ENCODE assay signal across 9 mouse cellular contexts in genomic region chr5:24350531-24351250, GRCm38 (mm10). TPM values are rescaled to one million over a fixed set of nuclear protein-coding genes. Genes with fewer than 3 reads are reported as not detected.
DNase-seq lines count a peak whose midpoint lies in the region; ATAC-seq and TF ChIP-seq lines count a peak whose summit lies in the region.
"Had no signal": no experiment of that assay in that cellular context is flagged by ENCODE, and none has a peak within 500 bp of the region (broad histone marks: within the 10 kb centered on the region; RNA-seq: fewer than 3 reads in every experiment).

No protein-coding gene starts in this region.

- TF ChIP-seq POLR2A in kidney, adult 2 months (IDR thresholded peaks at IDR 0.05; ENCODE audit: low read depth, low read length): no peak

- TF ChIP-seq CTCF in kidney, adult 2 months (conservative IDR thresholded peaks at IDR 0.05; ENCODE audit: insufficient read depth, insufficient read length, low read depth, low read length): no peak

- no peak overlapping the region for H3K27ac ChIP-seq in kidney, embryonic 16.5 days (ENCODE audit: low read length)
- H3K27ac ChIP-seq in kidney, adult 2 months (ENCODE audit: insufficient read depth, low read depth, low read length): no peak overlapping the region
- H3K27ac ChIP-seq in hindbrain, embryonic 12.5 days: peak overlapping the region; percentile 98
- peak overlapping the region; percentile 91 for H3K27ac ChIP-seq in midbrain, embryonic 15.5 days

- DNase-seq in kidney, adult 2 months: no peak
- DNase-seq in cerebellum, adult 9-10 months: peak; percentile 66
- no peak for DNase-seq in spleen, postnatal 10 days (ENCODE audit: low spot score in 2 of 2)
- no peak for DNase-seq in right cerebral cortex, postnatal 36 days (ENCODE audit: low spot score in 2 of 2)

- no peaks in the 10 kb centered on the region for H3K36me3 ChIP-seq in kidney, embryonic 16.5 days (ENCODE audit: insufficient read depth, low read length)
- no peaks in the 10 kb centered on the region for H3K36me3 ChIP-seq in kidney, adult 2 months (ENCODE audit: control insufficient read depth, insufficient read depth, low read length)
- no peaks in the 10 kb centered on the region for H3K36me3 ChIP-seq in hindbrain, embryonic 12.5 days
- no peaks in the 10 kb centered on the region for H3K36me3 ChIP-seq in midbrain, embryonic 15.5 days (replicated peaks)

- no peaks in the 10 kb centered on the region for H3K9me3 ChIP-seq in kidney, embryonic 16.5 days (ENCODE audit: low read length)
- H3K9me3 ChIP-seq in hindbrain, embryonic 12.5 days (replicated peaks): no peaks in the 10 kb centered on the region
- H3K9me3 ChIP-seq in midbrain, embryonic 15.5 days: no peaks in the 10 kb centered on the region

- ATAC-seq in kidney, embryonic 16.5 days (ENCODE audit: low FRiP score, low TSS enrichment): no peak
- ATAC-seq in hindbrain, embryonic 12.5 days (ENCODE audit: low FRiP score): no peak; the same call in 1 of the 2 replicates
- no peak; the same call in 1 of the 2 replicates for ATAC-seq in midbrain, embryonic 15.5 days (replicated peaks)
- no peak for ATAC-seq in frontal cortex, adult (ENCODE audit: low TSS enrichment)
- ATAC-seq: Patski had no signal

- H3K9ac ChIP-seq in kidney, embryonic 16.5 days (replicated peaks; ENCODE audit: low read length): peak overlapping the region; percentile 75
- H3K9ac ChIP-seq in hindbrain, embryonic 12.5 days: peak overlapping the region; percentile 79
- H3K9ac ChIP-seq in midbrain, embryonic 15.5 days: peak overlapping the region; percentile 85

- peak overlapping the region; percentile 97 for H3K4me2 ChIP-seq in kidney, embryonic 16.5 days (replicated peaks; ENCODE audit: low read depth, low read length)
- peak overlapping the region; percentile 98 for H3K4me2 ChIP-seq in hindbrain, embryonic 12.5 days (replicated peaks)
- peak overlapping the region; percentile 62 for H3K4me2 ChIP-seq in midbrain, embryonic 15.5 days

- H3K27me3 ChIP-seq in kidney, embryonic 16.5 days (ENCODE audit: insufficient read depth, low read length): peaks cover 21% of the 10 kb centered on the region
- H3K27me3 ChIP-seq in kidney, adult 2 months (replicated peaks; ENCODE audit: control insufficient read depth, insufficient read depth, low read length): no peaks in the 10 kb centered on the region
- peaks cover 28% of the 10 kb centered on the region for H3K27me3 ChIP-seq in hindbrain, embryonic 12.5 days
- no peaks in the 10 kb centered on the region for H3K27me3 ChIP-seq in midbrain, embryonic 15.5 days (replicated peaks)

- H3K4me1 ChIP-seq in kidney, embryonic 16.5 days (ENCODE audit: insufficient read depth, low read length): peaks cover 60% of the 10 kb centered on the region
- peaks cover 4% of the 10 kb centered on the region; the same call in 1 of the 2 replicates for H3K4me1 ChIP-seq in kidney, adult 2 months (ENCODE audit: control insufficient read depth, insufficient read depth, low read length)
- H3K4me1 ChIP-seq in hindbrain, embryonic 12.5 days: peaks cover 66% of the 10 kb centered on the region
- H3K4me1 ChIP-seq in midbrain, embryonic 15.5 days: peaks cover 54% of the 10 kb centered on the region

- WGBS in kidney, embryonic 16.5 days: 38% methylated on average over 15 of the region's 15 CpGs
- 53% methylated on average over 15 of the region's 15 CpGs for WGBS in kidney, adult 2 months
- 36% methylated on average over 13 of the region's 15 CpGs for WGBS in hindbrain, embryonic 12.5 days
- 28% methylated on average over 15 of the region's 15 CpGs for WGBS in midbrain, embryonic 15.5 days

- H3K4me3 ChIP-seq in kidney, embryonic 16.5 days (ENCODE audit: low read length): peak overlapping the region; percentile 69
- H3K4me3 ChIP-seq in kidney, adult 2 months (ENCODE audit: insufficient read depth, low read depth, low read length): no peak overlapping the region; the same call in 1 of the 2 replicates
- peak overlapping the region; percentile 53 for H3K4me3 ChIP-seq in hindbrain, embryonic 12.5 days
- H3K4me3 ChIP-seq in midbrain, embryonic 15.5 days: peak overlapping the region; percentile 78

RNA-seq across cellular contexts. Expression of gene Kcnh2, which starts 0.7 kb away (rescaled TPM):
- polyA plus RNA-seq in kidney, embryonic 16.5 days (2015; fragmentation: Nextera tagmentation; extraction: Ambion mirVana): 5.9 and 6.5 TPM in 2 replicates
- polyA plus RNA-seq in kidney, adult 2 months (2012; rRNA removed): 3.1 and 5.5 TPM in 2 replicates
- 14.6 and 17.4 TPM in 2 replicates for polyA plus RNA-seq in hindbrain, embryonic 12.5 days (2016; fragmentation: Nextera tagmentation; extraction: Ambion mirVana)
- polyA plus RNA-seq in midbrain, embryonic 15.5 days (2015; fragmentation: Nextera tagmentation; extraction: Ambion mirVana): 11.8 and 13.9 TPM in 2 replicates

RNA-seq across cellular contexts. Expression of gene Nos3, which starts 13.9 kb away (rescaled TPM):
- 19.7 and 20.3 TPM in 2 replicates for polyA plus RNA-seq in kidney, embryonic 16.5 days (2015; fragmentation: Nextera tagmentation; extraction: Ambion mirVana)
- 11.4 and 12.4 TPM in 2 replicates for polyA plus RNA-seq in kidney, adult 2 months (2012; rRNA removed)
- polyA plus RNA-seq in hindbrain, embryonic 12.5 days (2016; fragmentation: Nextera tagmentation; extraction: Ambion mirVana): 8.8 and 9.0 TPM in 2 replicates
- polyA plus RNA-seq in midbrain, embryonic 15.5 days (2015; fragmentation: Nextera tagmentation; extraction: Ambion mirVana): 10.9 and 11.9 TPM in 2 replicates

RNA-seq across cellular contexts. Expression of gene Atg9b, which starts 41.3 kb away (rescaled TPM):
- 1.0 and 1.7 TPM in 2 replicates for polyA plus RNA-seq in kidney, embryonic 16.5 days (2015; fragmentation: Nextera tagmentation; extraction: Ambion mirVana)
- polyA plus RNA-seq in kidney, adult 2 months (2012; rRNA removed): 0.76 and 0.89 TPM in 2 replicates
- polyA plus RNA-seq in hindbrain, embryonic 12.5 days (2016; fragmentation: Nextera tagmentation; extraction: Ambion mirVana): 0.35 and 0.46 TPM in 2 replicates
- polyA plus RNA-seq in midbrain, embryonic 15.5 days (2015; fragmentation: Nextera tagmentation; extraction: Ambion mirVana): 2.3 and 2.9 TPM in 2 replicates

RNA-seq across cellular contexts. Expression of gene Abcb8, which starts 42.8 kb away (rescaled TPM):
- polyA plus RNA-seq in kidney, embryonic 16.5 days (2015; fragmentation: Nextera tagmentation; extraction: Ambion mirVana): 76.1 and 80.3 TPM in 2 replicates
- polyA plus RNA-seq in kidney, adult 2 months (2012; rRNA removed): 112 and 117 TPM in 2 replicates
- polyA plus RNA-seq in hindbrain, embryonic 12.5 days (2016; fragmentation: Nextera tagmentation; extraction: Ambion mirVana): 38.7 and 43.5 TPM in 2 replicates
- 57.1 and 60.0 TPM in 2 replicates for polyA plus RNA-seq in midbrain, embryonic 15.5 days (2015; fragmentation: Nextera tagmentation; extraction: Ambion mirVana)

Comparison
In these comparisons a context has a peak if more than half of its experiments do, and no peak if none do; other contexts are left out.
1. H3K27ac ChIP-seq: peak in hindbrain, embryonic 12.5 days (single experiment) and midbrain, embryonic 15.5 days (single experiment); none in kidney, embryonic 16.5 days (single experiment) and kidney, adult 2 months (single experiment).
2. Peak in every context shown above with its lines, with median percentiles within 50 percentile points of each other: H3K4me2 ChIP-seq and H3K9ac ChIP-seq.